Mouse (Mus musculus) ES-E14 (cell line): Measurements from ENCODE around the gene Atxn10.

ENCODE experiments used
- CHD2 ChIP-seq: IDR thresholded peaks from 2 replicates; pipeline ENCODE4 v1.6.1; 2014; ENCODE audit warnings: mild to moderate bottlenecking, low read depth, low read length, inconsistent platforms
- HCFC1 ChIP-seq: IDR thresholded peaks from 2 replicates; pipeline ENCODE4 v1.6.1; 2012; ENCODE audit warnings: low read length, inconsistent platforms, borderline replicate concordance; ENCODE audit not compliant: insufficient read depth
- MAFK ChIP-seq: IDR thresholded peaks from 2 replicates; pipeline ENCODE4 v1.6.1; 2014; ENCODE audit warnings: mild to moderate bottlenecking, low read depth, low read length, inconsistent platforms; ENCODE audit not compliant: insufficient read depth
- ZC3H11A ChIP-seq: IDR thresholded peaks from 2 replicates; pipeline ENCODE4 v1.6.1; 2012; ENCODE audit warnings: low read depth, mild to moderate bottlenecking, inconsistent platforms, low read length, borderline replicate concordance
- ZNF384 ChIP-seq: IDR thresholded peaks from 2 replicates; pipeline ENCODE4 v1.6.1; 2012; ENCODE audit warnings: low read depth, low read length, inconsistent platforms

GRCm38 (mm10) chr15:85330024-85330423 is 6.0 kb upstream of the Atxn10 start:
- TF ChIP-seq ZC3H11A (no peak), CHD2 (no peak), HCFC1 (no peak), ZNF384 (no peak), MAFK (no peak)
